Mouse (Mus musculus): ENCODE results near the gene Cav2. TPM values are rescaled to one million over a fixed set of nuclear protein-coding genes. Genes with fewer than 3 reads are reported as not detected.

The Cav2 gene
- polyA plus RNA-seq, 1 experiment from 2014 or later: 49.5 TPM

DNA sequence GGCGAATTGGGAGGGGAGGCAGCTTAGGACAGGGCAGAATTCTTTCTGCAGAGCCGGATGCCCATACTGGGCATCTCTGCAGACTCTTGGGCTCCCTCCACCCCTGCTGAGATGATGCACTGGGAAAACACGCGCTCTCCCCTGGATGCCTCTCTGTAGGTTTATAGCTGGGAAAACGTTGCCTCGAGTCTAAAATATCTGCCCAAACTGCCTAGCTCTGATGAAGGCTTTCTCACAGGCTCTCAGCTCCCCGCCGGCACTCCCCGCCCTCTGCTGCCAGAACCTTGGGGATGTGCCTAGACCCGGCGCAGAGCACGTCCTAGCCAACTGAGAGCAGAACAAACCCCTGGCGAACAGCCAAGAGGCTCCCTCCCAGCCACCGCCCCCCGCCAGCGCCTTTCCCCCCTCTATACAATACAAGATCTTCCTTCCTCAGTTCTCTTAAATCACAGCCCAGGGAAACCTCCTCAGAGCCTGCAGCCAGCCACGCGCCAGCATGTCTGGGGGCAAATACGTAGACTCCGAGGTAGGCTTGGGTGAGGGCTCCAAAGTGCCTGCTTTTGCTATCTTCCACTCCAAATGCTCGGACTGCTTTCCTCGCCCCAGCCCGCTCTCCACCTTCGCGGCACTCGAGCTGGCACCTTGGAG lies 25.1 kb downstream of the Cav2 start, which contains the start of gene Cav1:
Cav1 (plus strand) TSS at position 382 of the 648 bp plus-strand sequence.
- WGBS: under 1% methylated on average over 26 of the region's 26 CpGs
- H3K9me3 ChIP-seq (ENCODE audit: control insufficient read depth, low read depth, low read length): no peaks in the 10 kb centered on the region
- no peaks in the 10 kb centered on the region for H3K4me1 ChIP-seq (ENCODE audit: control insufficient read depth, insufficient read depth, low read length)
- H3K36me3 ChIP-seq (ENCODE audit: control insufficient read depth, insufficient read depth, low read length): no peaks in the 10 kb centered on the region
- peak; percentile 87 for ATAC-seq (ENCODE audit: insufficient number of reproducible peaks, insufficient read depth, low FRiP score, low read depth)
- 0 out of 2 replicates have a peak, but pooled peaks cover 4% of the 10 kb centered on the region for H3K27me3 ChIP-seq (ENCODE audit: control insufficient read depth, insufficient read depth, low read length)
- H3K4me2 ChIP-seq (replicated peaks; ENCODE audit: low read depth, low read length): peak within 1 kb of the TSS; percentile 76
- peak within 1 kb of the TSS; percentile 43 for H3K4me3 ChIP-seq (ENCODE audit: low read depth, low read length)
- peak within 1 kb of the TSS; percentile 78 for H3K27ac ChIP-seq (ENCODE audit: low read length)
- H3K9ac ChIP-seq (replicated peaks; ENCODE audit: low read depth, low read length): peak within 1 kb of the TSS; percentile 46

DNA sequence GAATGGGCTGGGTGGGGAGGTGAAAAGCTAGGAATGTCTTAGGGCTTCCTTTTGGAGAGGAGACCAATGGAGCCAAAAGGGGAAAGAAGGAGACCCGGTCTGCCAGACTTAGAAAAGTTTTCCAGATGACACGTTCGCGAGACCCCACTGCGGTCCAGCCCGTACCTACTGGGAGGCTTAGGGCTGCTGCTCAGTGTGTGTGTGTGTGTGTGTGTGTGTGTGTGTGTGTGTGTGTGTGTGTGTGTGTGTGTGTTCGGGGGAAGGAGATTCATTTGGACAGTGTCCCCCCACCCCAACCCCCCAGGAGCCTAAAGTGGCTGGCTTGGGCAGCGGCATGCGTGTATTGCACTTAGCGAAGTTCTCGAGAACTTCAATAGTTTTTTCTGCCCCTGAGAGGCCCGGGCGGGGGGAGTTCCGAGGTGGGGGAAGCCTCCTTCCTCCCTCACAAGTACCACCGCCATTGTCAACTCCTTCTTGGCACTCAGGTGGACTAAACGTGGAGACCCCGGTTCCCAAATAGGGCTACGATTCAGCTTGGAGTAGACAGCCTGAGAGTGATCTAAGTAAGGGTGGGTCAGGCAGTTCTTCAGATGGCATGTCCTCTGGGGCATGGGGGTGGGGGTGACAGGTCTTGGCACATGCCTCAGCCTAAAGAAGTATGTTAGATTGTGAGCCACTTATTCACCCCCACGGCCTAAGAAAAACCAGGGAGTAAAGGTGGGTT lies 25.8 kb downstream of the Cav2 start:
- peak; percentile 31; the same call in 1 of the 2 replicates for ATAC-seq (ENCODE audit: insufficient number of reproducible peaks, insufficient read depth, low FRiP score, low read depth)
- H3K4me1 ChIP-seq (ENCODE audit: control insufficient read depth, insufficient read depth, low read length): no peaks in the 10 kb centered on the region
- no peaks in the 10 kb centered on the region for H3K9me3 ChIP-seq (ENCODE audit: control insufficient read depth, low read depth, low read length)

DNA sequence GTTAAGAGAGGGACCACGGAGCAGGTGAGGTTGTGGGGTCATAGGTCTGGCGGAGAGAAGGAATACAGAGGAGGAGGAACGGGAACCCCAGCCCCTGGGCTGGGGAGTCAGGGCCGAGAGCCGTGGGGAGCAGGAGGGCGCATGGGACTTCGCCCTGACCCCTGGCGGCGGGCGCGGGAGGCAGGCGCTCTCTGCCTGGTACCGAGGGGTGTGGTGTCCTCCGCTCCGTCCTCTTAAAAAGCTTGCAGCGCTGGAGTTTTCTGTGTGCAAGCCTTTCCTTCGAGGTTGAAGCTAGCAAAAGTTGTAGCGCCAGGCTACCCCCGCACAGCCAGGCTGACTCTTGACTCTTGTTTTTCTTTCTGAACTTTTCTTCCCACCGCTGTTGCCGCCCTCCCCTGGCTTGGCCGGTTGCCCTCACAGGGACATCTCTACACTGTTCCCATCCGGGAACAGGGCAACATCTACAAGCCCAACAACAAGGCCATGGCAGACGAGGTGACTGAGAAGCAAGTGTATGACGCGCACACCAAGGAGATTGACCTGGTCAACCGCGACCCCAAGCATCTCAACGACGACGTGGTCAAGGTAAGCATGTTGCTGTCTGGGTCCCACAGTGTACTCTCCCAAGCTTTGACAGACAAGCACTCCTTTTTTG lies 26.6 kb downstream of the Cav2 start:
- Histone ChIP-seq H3K27me3 (ENCODE audit: control insufficient read depth, insufficient read depth, low read length) (0 out of 2 replicates have a peak, but pooled peaks cover 4% of the 10 kb centered on the region), H3K9me3 (ENCODE audit: control insufficient read depth, low read depth, low read length) (no peaks in the 10 kb centered on the region), H3K4me1 (ENCODE audit: control insufficient read depth, insufficient read depth, low read length) (no peaks in the 10 kb centered on the region), H3K4me3 (ENCODE audit: low read depth, low read length) (peak overlapping the region; percentile 43), H3K27ac (ENCODE audit: low read length) (peak overlapping the region; percentile 78), H3K9ac (replicated peaks; ENCODE audit: low read depth, low read length) (peak overlapping the region; percentile 46), H3K36me3 (ENCODE audit: control insufficient read depth, insufficient read depth, low read length) (no peaks in the 10 kb centered on the region), H3K4me2 (replicated peaks; ENCODE audit: low read depth, low read length) (peak overlapping the region; percentile 76)
- peak; percentile 81 for ATAC-seq (ENCODE audit: insufficient number of reproducible peaks, insufficient read depth, low FRiP score, low read depth)
- 3% methylated on average over 31 of the region's 31 CpGs for WGBS

More for the DNA sequence above, 25.8 kb downstream of the Cav2 start:
- Histone ChIP-seq H3K27ac (ENCODE audit: low read length) (peak overlapping the region; percentile 78), H3K36me3 (ENCODE audit: control insufficient read depth, insufficient read depth, low read length) (no peaks in the 10 kb centered on the region), H3K4me2 (replicated peaks; ENCODE audit: low read depth, low read length) (peak overlapping the region; percentile 76), H3K4me3 (ENCODE audit: low read depth, low read length) (peak overlapping the region; percentile 43), H3K9ac (replicated peaks; ENCODE audit: low read depth, low read length) (peak overlapping the region; percentile 46), H3K27me3 (ENCODE audit: control insufficient read depth, insufficient read depth, low read length) (0 out of 2 replicates have a peak, but pooled peaks cover 4% of the 10 kb centered on the region)
- under 1% methylated on average over 19 of the region's 19 CpGs for WGBS

DNA sequence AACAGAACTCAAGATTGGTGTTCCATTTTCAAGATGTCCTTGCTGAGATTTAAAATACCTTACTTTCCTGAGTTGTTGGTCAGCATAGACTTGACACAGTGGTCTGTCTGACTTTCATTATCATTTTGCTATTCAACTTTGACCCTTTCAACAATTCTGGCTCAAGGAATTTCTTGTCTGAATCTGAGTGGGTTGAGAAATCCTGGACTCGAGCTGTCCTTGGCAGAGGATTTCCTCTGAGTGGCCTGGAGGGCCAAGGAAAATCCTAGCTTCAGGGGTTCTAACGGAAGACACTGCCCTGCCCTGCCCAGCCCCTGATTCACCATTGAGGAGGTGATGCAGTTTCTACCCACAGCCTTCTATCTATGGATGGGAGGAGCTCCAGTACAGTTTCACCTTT lies 27.7 kb downstream of the Cav2 start:
- Histone ChIP-seq H3K27ac (ENCODE audit: low read length) (no peak overlapping the region), H3K4me3 (ENCODE audit: low read depth, low read length) (peak overlapping the region; percentile 43; the same call in 1 of the 2 replicates), H3K4me2 (replicated peaks; ENCODE audit: low read depth, low read length) (peak overlapping the region; percentile 76), H3K9me3 (ENCODE audit: control insufficient read depth, low read depth, low read length) (no peaks in the 10 kb centered on the region), H3K27me3 (ENCODE audit: control insufficient read depth, insufficient read depth, low read length) (0 out of 2 replicates have a peak, but pooled peaks cover 4% of the 10 kb centered on the region), H3K36me3 (ENCODE audit: control insufficient read depth, insufficient read depth, low read length) (no peaks in the 10 kb centered on the region), H3K4me1 (ENCODE audit: control insufficient read depth, insufficient read depth, low read length) (no peaks in the 10 kb centered on the region), H3K9ac (replicated peaks; ENCODE audit: low read depth, low read length) (no peak overlapping the region)
- WGBS: 47% methylated on average over 2 of the region's 2 CpGs
- ATAC-seq (ENCODE audit: insufficient number of reproducible peaks, insufficient read depth, low FRiP score, low read depth): no peak

DNA sequence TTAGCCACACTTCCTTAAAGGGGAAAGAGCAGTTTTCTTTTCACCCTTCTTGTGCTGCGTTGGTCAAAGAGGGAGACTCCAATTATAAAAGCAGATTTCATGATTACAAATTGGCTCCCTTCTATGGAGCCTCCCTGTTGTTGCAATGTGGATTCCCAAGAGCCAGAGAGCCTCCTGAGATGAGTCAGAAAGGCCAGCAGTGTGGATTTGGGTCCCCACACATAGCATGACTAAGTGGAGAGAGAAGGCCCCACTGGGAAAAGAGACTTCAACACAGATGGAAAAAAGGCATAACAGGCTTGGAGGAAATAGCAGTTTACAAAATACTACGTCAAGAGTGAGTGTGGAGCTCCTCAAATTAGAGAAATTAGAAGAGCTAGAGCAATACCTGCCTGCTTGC lies 28.3 kb downstream of the Cav2 start:
- no peak for ATAC-seq (ENCODE audit: insufficient number of reproducible peaks, insufficient read depth, low FRiP score, low read depth)
- Histone ChIP-seq H3K27me3 (ENCODE audit: control insufficient read depth, insufficient read depth, low read length) (0 out of 2 replicates have a peak, but pooled peaks cover 4% of the 10 kb centered on the region), H3K4me3 (ENCODE audit: low read depth, low read length) (peak overlapping the region; percentile 43; the same call in 1 of the 2 replicates), H3K4me2 (replicated peaks; ENCODE audit: low read depth, low read length) (peak overlapping the region; percentile 76), H3K9me3 (ENCODE audit: control insufficient read depth, low read depth, low read length) (no peaks in the 10 kb centered on the region), H3K9ac (replicated peaks; ENCODE audit: low read depth, low read length) (no peak overlapping the region), H3K27ac (ENCODE audit: low read length) (no peak overlapping the region), H3K36me3 (ENCODE audit: control insufficient read depth, insufficient read depth, low read length) (no peaks in the 10 kb centered on the region), H3K4me1 (ENCODE audit: control insufficient read depth, insufficient read depth, low read length) (no peaks in the 10 kb centered on the region)
- WGBS: 86% methylated on average over 2 of the region's 2 CpGs

DNA sequence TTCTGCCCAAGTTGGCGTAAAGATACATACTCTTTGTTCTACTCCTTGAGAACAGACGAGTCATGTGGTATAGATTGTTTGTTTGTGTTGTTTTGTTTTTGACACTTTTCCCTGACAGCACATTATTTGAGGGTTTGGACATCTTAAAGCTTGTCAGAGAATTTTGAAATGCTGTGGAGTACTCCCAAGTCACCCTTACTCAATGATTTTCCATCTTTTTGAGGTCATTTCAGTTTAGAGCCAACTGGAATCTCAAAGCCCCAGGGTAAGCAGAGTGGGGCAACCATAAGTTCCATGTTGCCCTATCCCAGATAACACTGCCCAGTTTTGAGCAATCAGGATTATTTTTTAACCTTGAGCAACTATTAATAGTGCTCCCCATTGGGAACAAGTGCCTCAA lies 33.3 kb downstream of the Cav2 start:
- H3K27ac ChIP-seq (ENCODE audit: low read length): no peak overlapping the region
- ATAC-seq (ENCODE audit: insufficient number of reproducible peaks, insufficient read depth, low FRiP score, low read depth): no peak
- no peak overlapping the region for H3K4me2 ChIP-seq (replicated peaks; ENCODE audit: low read depth, low read length)
- WGBS: 90% methylated on average over 2 of the region's 2 CpGs
- H3K4me1 ChIP-seq (ENCODE audit: control insufficient read depth, insufficient read depth, low read length): peaks cover 18% of the 10 kb centered on the region
- no peaks in the 10 kb centered on the region for H3K36me3 ChIP-seq (ENCODE audit: control insufficient read depth, insufficient read depth, low read length)
- no peaks in the 10 kb centered on the region for H3K27me3 ChIP-seq (ENCODE audit: control insufficient read depth, insufficient read depth, low read length)
- H3K9me3 ChIP-seq (ENCODE audit: control insufficient read depth, low read depth, low read length): no peaks in the 10 kb centered on the region
- H3K4me3 ChIP-seq (ENCODE audit: low read depth, low read length): no peak overlapping the region
- H3K9ac ChIP-seq (replicated peaks; ENCODE audit: low read depth, low read length): no peak overlapping the region

DNA sequence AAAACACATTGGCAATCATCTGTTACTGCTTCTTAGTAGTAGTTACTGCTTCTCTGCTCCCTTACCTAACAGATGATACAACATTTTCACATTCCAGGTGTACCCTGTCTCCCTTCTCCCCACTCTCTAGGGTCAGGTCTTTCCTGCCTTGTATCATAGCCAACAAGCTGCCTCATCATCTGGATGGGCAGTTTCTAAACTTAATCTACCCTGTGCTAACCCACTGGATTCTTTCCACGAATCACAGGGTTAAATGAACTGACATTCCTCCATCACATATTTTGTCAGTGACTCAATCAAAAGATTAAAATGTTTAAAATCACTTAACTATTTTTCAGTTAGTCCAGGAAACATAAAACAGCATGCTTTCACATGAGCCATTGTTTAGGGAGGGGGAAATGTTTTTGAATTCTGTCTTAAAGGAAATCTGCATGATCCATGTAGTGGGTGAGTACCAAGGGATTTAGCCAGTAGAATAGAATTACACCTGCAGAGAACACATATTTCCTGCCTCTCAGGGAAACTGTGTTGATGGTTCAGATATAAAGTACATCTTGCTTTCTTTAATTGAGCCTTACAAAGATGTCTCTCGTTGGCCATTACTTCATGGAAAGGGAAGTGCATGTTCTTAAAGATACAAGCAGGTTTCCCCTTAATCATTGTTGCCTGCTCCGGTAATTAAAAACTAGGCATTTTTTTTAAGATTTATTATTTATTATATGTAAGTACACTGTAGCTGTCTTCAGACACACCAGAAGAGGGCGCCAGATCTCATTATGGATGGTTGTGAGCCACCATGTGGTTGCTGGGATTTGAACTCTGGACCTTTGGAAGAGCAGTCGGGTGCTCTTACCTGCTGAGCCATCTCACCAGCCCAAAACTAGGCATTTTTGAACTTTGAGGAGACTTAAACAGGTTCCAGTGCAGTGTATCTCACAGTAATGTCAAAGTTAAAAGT lies 34.0 kb downstream of the Cav2 start:
- Histone ChIP-seq H3K9ac (replicated peaks; ENCODE audit: low read depth, low read length) (no peak overlapping the region), H3K27me3 (ENCODE audit: control insufficient read depth, insufficient read depth, low read length) (no peaks in the 10 kb centered on the region), H3K9me3 (ENCODE audit: control insufficient read depth, low read depth, low read length) (no peaks in the 10 kb centered on the region), H3K4me2 (replicated peaks; ENCODE audit: low read depth, low read length) (no peak overlapping the region), H3K4me3 (ENCODE audit: low read depth, low read length) (no peak overlapping the region), H3K27ac (ENCODE audit: low read length) (no peak overlapping the region), H3K36me3 (ENCODE audit: control insufficient read depth, insufficient read depth, low read length) (no peaks in the 10 kb centered on the region), H3K4me1 (ENCODE audit: control insufficient read depth, insufficient read depth, low read length) (peaks cover 18% of the 10 kb centered on the region)
- no peak for ATAC-seq (ENCODE audit: insufficient number of reproducible peaks, insufficient read depth, low FRiP score, low read depth)
- 78% methylated on average over 5 of the region's 5 CpGs for WGBS
